Mouse (Mus musculus) testis, adult 2 months (tissue): Measurements from ENCODE around the gene Renbp.

Experiments
- CTCF ChIP-seq: fragments of 200-500 bp; IDR thresholded peaks from 2 replicates; pipeline ENCODE4 v1.5.1; 2012; ENCODE audit warnings: low read depth, mild to moderate bottlenecking, inconsistent platforms, low read length, moderate library complexity; ENCODE audit not compliant: control insufficient read depth, insufficient read depth, insufficient replicate concordance
- POLR2A ChIP-seq: fragments of 200-500 bp; IDR thresholded peaks from 2 replicates; pipeline ENCODE4 v1.6.1; 2012; ENCODE audit warnings: low read depth, mild to moderate bottlenecking, inconsistent platforms, low read length, moderate library complexity; ENCODE audit not compliant: control insufficient read depth

GRCm38 (mm10) chrX:73965307-73965706 is 34.7 kb upstream of the Renbp start:
- TF ChIP-seq CTCF (no peak), POLR2A (no peak)
